Mouse (Mus musculus) cerebellum, adult 2 months (tissue): Measurements from ENCODE around the gene Zbtb37.

ENCODE experiments used
- CTCF ChIP-seq: fragments of 200-500 bp; IDR thresholded peaks from 2 replicates; pipeline ENCODE4 v1.5.1; 2011; ENCODE audit warnings: low read depth, mild to moderate bottlenecking, control low read depth, low read length, moderate library complexity, borderline replicate concordance; ENCODE audit not compliant: insufficient read depth
- POLR2A ChIP-seq: fragments of 200-500 bp; IDR thresholded peaks from 2 replicates; pipeline ENCODE4 v1.6.1; 2011; ENCODE audit warnings: low read length, control low read depth, borderline replicate concordance; ENCODE audit not compliant: insufficient read depth

DNA sequence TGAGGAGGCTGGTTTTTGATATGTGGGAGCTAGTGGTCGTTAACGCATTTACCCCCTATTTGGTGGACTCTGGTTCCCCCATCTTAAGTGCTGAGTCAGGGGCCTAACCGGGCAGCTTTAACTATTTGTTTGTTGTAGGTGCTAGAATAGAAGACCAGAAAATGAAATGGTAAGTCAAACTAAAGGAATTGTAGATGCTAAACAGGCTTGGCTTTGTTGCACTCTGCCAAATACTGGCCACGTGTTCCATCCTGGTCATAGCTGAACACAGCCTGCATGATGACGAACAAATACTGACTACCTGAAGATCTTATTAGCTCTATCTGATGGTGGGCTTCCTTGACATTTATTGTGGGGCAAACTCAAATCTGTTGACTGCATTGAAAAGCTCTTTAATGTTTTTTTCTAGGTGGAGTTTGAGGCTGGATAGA lies 1.8 kb upstream of the Zbtb37 start:
- TF ChIP-seq CTCF (no peak), POLR2A (no peak)
